Mouse (Mus musculus): ENCODE results near the gene Prpf3.
"Not testable (repeated sequence)": the region's sequence is repeated elsewhere in the genome, so short reads cannot be mapped to it uniquely, and the experiment has no call there.

Prpf3 gene

DNA sequence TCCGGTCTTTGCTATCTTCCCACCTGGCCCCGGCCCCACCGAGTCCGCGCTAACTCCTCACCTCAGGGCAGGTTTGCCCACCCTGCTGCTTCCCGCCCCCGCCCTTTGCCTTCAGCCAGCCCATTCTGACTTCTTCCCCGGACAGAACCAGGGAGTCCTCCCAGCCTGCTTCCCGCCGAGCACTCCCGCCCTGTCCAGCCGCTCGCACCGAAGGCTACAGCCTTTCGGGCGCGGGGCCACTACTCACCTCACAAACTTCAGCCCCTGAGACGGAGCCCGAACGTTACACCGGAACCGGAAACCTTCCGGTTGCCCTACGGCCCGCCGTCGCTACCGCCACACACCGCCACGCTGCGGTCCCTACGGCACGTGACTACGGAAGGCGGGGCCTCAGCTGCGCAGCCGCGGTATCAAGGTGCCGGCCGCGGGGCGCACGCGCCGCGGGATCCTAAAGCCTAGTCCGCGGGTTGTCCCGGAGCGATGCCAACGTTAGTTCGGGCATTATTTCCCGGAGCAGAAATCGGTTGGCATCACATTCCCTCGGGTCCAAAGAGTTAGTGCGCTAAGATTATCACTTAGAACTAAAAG lies at the start of gene Prpf3:
Gene Prpf3, minus strand, starts transcription at position 384 of the 588 bp plus-strand sequence.
- DNase-seq (ENCODE audit: low read depth): peak; percentile 84

DNA sequence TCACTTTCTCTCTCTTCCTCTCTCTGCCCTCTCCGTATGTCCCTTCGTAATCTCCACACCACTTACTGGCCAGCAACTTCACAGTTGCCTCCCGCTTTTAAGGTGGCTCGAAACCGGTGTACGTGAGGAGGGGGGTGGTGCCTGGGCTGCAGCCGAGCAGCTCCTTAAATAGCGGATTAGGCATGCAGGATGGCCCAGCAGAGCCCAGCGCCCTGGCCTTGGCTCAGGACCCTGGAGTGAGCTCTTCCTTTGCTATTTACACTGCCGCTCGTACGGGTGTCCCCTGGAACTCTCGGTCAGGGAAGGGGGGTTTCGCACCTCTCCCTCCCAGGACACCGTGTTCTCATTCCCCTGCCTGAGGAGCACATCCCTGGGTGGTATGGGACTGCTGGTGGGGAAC lies 48.9 kb upstream of the Prpf3 start, which contains the start of gene Car14:
Gene Car14, minus strand, starts transcription at position 124 of the 400 bp plus-strand sequence.
- no peak for DNase-seq (ENCODE audit: low read depth)

DNA sequence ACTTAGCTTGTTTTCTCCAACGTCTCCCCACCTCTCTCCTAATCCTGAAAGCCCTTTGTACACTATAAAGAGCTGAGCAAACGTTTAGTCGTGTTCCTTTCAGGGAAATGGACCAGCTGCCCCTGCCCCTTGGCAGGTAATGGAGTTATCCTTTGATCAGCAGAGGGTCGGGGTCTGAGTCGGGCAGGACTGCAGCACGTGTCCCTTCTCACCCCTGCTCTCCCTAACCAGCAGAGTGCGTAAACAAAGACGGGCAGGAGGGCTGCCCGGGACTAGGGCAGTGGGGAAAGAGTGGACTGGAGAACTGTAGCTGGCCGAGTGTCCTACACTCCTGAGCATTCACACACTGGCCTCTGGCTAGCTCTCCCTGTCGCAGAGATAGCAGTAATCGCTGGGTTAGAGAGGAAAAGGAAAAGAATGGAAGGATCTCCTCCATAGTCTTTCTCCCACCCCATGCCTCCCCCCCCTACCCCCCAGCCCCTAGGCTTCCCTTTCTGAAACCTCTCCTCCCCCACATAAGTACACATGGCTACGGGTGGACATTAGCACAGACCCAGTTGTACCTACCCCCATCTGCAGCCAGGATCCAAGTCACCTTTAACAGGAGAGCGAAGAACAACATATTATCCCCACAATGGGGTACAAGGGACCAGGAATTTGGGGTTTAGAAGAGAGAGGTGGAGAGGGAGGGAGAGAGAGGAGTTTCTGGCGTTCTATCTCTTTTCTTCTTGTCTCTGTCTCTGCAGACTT lies 48.2 kb upstream of the Prpf3 start:
- no peak for DNase-seq (ENCODE audit: low read depth)

DNA sequence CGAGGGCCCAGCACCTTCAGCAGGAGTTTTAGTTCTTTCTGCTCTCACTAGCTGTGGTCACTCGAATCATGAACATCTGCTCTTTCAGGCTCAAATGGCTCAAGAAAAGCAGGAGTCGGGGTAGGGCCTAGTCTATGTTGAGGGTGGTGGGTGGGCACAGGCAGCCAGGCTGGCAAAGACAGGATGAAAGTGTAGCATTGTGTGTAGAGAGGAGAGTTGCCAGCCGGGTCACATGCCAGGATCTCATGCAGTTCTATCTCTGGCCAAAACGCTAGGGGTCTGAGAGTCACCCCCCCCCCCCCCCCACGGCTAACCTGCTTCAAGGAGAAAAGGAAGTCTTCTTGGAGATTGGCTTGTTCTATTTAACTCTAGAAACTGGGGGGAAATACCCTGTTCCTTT lies 47.0 kb upstream of the Prpf3 start:
- no peak for DNase-seq (ENCODE audit: low read depth)

DNA sequence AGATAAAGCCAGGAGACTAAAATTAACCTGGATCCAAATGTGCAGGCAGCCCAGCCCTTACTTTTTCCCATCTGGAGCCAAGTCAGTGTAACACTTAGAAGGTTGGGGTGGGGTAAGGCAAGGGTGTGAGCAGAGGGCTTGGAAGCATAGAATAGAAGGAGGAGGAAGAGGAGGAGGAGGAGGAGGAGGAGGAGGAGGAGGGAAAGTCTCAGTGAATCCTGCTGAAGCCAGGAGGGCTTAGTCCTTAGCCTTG lies 46.6 kb upstream of the Prpf3 start:
- no peak for DNase-seq (ENCODE audit: low read depth)

DNA sequence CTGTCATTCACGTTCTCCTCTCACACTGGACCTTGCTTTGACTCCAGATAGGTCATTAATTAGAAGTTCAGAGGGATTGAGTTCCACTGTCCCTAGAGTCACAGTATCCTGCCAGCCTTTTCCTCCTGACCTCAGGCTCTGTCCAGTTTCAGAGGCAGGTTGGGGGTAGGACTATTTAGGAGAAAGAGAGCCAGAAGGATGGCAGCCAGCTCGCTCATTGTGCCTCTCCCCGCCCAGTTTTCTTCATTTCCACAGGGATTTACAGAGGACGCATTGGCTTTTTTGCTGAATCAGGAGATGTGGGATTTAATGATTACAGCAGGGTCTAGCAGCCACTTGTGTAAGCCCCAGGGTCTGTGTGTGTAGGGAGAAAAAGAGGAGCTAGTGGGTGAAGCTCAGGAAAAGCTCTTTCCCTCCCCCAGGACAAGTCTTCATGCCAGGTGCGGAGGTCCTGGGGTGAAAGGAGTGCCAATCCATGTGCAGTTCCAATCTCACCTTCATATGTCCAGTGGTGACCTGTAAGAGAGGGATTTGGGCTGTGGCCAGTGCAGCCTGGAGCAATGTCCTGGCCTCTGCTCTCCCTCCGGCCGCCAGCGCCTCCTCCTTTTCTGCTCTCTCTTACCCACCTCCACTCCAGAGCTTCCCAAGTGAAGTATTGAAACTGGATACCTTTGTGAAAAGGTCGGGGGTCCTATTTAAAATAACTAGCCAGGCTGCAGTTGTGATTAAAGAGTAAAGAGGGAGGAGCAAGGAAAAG lies 46.1 kb upstream of the Prpf3 start:
- DNase-seq (ENCODE audit: low read depth): no peak

DNA sequence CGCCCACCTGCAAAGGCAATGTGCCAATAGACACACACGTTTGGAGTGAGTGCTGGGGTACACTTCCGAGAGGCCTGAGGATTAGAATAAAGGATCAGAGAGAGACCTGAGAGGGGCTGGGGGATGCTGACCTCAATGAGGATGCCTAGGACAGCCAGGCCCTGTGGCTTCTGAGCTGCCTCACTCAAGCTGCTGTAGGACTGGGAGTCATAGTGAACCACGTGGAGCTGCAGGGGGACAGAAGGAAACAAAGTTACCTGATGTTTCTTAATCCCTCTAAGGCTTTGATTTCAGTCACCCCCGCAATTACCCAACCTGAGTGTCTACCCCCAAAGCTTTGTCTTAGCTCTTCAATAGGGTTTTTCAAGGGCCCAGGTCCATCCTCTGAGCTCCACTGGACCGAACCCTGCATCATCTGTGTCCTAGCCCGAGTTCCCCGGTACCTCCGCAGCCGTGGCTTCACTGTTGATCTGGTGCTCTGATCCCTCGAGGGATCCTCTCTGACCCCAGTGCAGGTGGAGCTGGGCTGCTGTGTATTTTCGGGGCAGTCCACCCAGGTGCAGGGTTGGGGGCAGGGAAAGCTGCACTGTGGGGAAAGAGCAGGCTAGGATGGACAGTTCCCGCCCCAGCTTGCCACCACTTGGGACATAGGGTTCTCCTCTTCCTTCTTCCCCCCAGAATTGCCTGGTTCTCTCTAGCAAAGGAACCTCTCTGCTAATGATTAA lies 44.3 kb upstream of the Prpf3 start:
- DNase-seq (ENCODE audit: low read depth): no peak

DNA sequence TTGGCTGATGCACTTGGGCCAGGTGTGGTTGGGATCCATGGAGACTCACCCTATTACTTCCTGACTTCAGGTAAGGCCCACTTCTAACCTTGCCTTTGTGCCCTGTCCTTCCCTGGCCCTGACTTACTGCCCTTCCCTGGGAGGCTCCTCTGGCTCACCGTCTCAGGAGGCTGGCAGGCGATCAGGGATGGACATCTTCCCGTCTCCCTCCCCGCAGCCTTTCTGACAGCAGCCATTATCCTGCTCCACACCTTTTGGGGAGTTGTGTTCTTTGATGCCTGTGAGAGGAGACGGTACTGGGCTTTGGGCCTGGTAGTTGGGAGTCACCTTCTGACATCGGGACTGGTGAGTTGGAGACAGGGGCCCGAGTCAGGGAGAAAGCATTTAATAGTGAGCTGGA lies 39.8 kb upstream of the Prpf3 start:
- DNase-seq (ENCODE audit: low read depth): not testable (repeated sequence)

DNA sequence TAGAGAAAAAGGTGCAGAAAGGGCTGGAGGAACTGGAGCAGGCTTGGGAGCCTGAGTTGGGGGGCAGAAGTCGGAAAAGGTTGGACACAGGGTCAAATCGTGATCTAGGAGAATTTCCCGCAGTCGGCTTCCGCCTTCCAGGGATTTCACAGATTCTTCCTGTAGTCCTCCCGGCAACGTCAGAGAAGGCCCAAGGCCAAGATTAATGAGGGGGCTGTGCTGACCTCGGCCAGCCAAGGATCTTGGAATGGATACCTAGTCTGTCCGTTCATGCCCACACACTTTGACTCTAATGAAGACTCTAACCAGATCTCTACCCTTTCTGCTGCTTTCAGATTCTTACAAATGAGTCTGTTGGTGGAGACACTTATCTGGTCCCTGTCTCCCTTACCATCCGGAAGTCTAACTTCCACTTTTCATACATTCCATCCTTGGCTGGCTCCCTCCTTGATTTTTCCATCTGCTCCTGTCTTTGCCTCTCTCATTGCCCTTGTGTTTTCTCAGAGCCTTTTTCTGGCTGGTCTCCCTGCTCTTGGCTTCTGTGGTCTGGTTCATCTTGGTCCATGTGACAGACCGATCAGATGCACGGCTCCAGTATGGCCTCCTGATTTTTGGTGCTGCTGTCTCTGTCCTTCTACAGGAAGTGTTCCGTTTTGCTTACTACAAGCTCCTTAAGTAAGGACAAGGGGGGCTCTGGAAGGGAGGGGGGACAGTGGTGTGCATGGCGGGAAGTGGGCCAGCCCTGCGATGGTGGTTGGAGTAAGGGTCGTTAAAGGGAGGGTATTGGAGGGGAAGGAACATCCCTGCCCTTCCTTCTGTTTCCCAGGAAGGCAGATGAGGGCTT lies 38.9 kb upstream of the Prpf3 start:
- peak; percentile 13 for DNase-seq (ENCODE audit: low read depth)

DNA sequence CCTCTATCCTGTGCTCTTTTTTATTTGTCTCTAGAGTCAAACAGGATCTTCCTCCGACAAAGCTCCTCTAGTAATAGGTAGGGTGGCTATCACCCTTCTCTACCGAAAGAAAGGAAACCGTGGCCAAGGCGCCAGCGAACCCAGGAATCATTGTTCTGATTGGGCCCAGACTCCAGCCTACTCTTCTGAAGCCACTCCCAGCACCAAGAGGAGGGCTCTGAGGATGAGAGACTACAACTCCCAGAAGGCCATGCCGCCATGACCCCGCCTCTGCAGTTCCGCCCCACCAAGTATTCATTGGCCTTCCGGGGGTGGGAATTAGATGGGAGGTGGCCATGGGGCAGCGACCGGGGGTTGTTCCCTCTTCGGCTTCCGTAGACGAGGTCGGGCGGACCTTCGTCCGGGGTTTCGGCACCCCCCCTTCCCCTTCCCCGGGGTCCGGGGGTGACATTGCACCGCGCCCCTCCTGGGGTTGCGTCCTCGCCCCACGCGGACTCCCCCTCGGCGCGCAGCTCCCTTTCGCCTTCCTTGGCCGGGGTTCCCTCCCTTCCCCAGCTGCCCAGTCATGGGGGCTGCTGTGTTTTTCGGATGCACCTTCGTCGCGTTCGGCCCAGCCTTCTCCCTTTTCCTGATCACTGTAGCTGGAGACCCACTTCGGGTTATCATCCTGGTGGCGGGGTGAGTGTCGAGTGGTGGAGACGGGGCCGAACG lies 38.1 kb upstream of the Prpf3 start, which contains the start of gene Aph1a:
Gene Aph1a, plus strand, starts transcription at position 364 of the 711 bp plus-strand sequence.
- DNase-seq (ENCODE audit: low read depth): peak; percentile 95

DNA sequence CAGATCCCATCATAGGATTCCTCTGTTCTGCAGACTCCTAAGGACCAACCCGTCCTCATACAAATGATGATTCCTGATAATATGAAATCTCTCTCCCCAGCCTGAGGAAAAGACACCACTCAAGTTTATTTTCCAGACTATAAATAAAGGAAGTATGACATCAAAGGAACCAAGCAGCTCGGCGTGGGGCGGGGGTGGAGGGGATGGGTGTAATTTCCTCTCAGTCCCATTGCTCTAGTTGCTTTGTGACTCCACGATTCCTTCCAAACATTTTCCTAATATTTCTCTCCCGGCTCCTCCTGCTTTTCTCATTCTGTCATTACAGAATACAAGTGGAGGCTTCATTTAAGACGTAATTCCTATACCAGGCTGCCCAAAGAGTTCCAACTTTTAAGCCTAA lies 37.4 kb upstream of the Prpf3 start:
- DNase-seq (ENCODE audit: low read depth): no peak

DNA sequence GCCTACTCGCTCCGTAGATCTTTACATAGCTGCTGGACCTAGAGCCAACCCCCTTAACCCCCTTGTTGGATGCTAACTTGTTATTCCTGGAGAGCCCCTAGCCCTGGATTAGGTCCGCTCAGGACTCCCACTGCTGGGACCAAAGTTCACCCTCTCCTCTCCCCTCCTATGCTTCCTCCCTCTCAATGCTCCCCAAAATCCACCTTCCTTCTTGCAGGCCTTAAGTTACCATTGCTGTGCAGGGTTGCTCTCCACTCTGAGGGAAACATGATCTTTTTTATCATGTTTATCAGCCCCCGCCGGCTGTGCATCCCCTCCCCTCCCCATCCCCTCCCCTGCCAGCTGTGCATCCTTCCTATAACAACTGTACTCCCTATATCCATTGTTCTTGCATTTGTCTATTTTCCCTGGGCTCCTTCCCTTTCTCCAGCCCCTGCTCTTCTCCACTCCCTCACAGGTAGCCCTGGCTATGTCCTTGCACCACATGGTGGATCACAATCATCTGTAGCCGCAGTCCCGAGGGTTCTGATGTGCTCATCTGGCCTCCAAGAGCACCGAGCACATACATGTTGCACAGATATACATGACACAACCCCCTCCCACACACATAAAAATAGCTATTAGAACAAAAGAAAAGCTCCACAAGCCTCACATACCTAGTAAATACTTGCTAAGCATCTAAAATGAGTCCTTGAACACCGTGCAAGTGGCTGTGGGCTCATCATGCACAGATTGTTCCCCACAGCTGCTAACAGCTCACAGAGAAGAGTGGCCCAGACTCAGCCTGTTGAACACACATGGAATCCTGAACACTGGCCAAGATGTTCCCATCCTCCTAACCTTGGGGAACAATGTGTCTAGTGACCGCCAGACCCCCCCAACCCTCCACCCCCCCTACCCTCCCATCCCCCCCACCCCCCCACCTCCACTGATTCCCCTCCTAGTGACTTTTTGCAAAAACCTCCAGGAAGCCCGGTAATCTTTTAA lies 36.7 kb upstream of the Prpf3 start:
- DNase-seq (ENCODE audit: low read depth): no peak

DNA sequence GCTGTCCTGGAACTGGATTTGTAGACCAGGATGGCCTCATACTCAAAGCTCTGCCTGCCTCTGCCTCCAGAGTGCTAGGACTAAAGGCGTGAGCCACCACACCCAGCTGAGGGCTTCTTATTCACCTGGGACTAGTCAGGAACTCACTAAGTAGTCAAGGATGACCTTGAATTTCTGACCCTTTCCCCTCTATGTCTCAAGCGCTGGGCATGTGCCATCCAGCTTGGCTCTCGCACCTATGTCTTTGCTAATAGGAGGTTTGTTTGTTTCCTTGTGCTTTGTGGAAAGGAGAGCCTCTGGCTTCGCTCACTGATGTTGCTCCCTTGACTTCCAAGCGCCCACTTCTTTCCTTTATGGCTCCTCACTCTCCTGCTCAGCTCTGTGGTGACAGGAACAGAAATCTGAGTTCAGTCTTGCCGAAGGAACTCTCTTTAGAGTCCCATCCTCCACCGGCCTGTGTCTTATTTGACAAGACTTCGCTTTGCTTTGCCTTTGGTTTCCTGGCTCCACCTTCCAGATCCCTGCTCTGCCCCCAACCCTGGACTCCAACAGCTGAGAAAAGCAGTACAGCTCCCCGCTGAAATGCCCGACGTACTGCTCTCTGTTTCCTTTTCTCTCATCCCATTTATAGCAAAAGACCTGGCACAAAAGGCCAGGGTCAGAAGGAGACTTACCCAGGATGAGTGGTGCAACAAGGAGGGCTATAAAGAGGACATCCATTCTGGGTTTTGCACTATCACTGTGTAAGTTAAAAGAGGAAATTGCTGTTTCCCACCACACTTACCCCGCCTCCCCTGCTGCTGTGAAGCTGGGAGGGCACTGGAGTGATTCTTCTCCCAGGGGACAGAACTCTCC lies 35.8 kb upstream of the Prpf3 start, which contains the start of gene BC028528:
Gene BC028528, minus strand, starts transcription at position 795 of the 855 bp plus-strand sequence.
- no peak for DNase-seq (ENCODE audit: low read depth)

DNA sequence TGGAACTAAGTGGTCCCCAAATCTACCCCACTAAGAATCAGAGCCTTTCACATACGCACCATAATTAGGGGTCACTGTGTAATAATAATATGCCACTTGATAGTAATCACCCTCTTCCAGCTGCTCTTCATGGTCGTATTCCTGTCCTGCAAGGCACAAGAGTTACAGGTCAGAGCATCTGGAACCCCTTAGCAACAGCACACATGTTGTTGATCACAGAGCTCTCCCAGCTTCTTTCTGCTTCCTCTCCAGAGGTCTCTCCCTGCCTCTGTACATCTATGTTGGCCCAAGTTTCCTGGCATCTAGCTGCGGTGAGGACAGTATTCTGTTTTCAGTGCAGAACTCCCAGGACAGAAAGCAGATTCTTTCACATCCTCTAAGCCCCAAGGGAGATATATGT lies 34.0 kb upstream of the Prpf3 start:
- no peak for DNase-seq (ENCODE audit: low read depth)

DNA sequence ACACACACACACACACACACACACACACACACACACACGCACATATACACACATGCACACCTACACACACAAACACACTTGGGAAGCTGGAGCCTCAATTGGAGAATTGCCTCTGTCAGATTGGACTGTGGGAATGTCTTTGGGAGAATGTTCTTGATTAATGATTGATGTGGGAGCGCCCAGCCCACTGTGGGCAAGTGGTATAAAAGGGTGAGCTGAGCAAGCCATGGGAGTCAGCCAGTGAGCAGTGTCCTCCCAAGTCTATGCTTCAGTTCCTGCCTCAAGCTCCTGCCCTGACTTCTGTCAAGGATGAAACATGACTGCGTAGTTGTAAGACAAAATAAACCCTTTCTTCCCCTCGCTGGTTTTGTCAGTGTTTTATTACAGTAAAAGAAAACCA lies 31.9 kb upstream of the Prpf3 start:
- DNase-seq (ENCODE audit: low read depth): no peak

DNA sequence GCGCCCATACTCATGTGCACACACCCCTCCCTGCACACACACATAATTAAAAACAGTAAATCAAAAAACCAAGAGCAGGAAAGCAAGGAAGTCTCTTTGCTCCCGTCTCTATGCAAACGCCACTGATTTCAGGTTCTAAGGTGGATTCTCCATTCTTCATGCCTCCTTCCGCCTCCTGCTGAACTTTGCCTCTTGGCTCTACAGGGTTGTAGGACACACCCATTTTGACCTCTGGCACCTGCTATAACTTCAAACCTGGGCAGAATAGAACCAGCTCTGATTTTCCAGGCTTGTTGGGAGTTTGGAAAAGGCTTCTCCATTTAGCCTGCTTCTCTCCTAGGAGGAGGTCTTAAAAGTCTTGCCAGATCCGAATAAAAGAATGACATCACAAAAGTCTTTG lies 28.7 kb upstream of the Prpf3 start:
- no peak for DNase-seq (ENCODE audit: low read depth)

DNA sequence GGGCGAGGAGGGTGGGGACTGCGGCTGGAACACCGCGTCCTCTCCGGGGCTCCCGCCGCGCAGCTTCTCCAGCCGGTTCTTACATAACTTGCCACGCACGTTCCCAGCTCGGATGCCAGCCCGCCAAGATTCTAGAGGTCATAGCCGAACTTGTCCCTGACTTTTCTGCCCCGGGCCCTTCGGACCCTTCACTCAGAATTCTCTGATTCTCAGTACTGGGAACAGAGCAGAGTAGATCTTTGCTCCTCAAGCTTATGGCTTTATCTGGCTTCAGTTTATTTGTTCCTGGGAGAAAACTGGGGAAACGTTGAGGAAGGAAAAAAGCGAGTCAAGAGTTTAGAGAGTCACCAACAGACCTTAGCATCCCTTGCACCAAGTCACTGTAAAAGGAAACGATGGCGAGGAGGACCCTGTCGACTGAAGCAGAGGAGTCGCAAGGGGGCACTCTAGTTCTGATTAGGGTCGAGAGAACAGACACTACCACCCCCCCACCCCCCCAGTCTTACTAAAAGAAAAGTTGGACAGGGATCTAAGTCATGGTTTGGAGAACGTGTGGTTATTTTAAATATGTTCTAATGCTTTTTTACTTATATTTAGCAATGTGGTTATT lies 27.2 kb upstream of the Prpf3 start:
- peak; percentile 35 for DNase-seq (ENCODE audit: low read depth)
